Mouse (Mus musculus): Measurements from ENCODE around the gene Acoxl. TPM values are rescaled to one million over a fixed set of nuclear protein-coding genes. Genes with fewer than 3 reads are reported as not detected.

Gene Acoxl
- polyA plus RNA-seq, 1 experiment = not detected

GRCm38 (mm10) chr2:127919740-127920139, 81.1 kb downstream of the Acoxl start:
- H3K4me3 ChIP-seq (replicated peaks; ENCODE audit: insufficient read depth, low read depth, low read length) = no peak overlapping the region
- TF ChIP-seq POLR2A (IDR thresholded peaks at IDR 0.05; ENCODE audit: borderline replicate concordance, insufficient read depth, low read length) (no peak), CTCF (IDR thresholded peaks at IDR 0.05; ENCODE audit: borderline replicate concordance, insufficient read depth, low read depth, low read length) (no peak)
- H3K27ac ChIP-seq (ENCODE audit: insufficient read depth, low read length) = no peak overlapping the region
- no peaks in the 10 kb centered on the region for H3K4me1 ChIP-seq (ENCODE audit: control insufficient read depth, insufficient read depth, low read length)
- WGBS = 95% methylated on average over 1 of the region's 1 CpGs
- no peaks in the 10 kb centered on the region for H3K27me3 ChIP-seq (ENCODE audit: control insufficient read depth, insufficient read depth, low read length)
- DNase-seq = no peak

GRCm38 (mm10) chr2:127922036-127922901, 83.6 kb downstream of the Acoxl start:
- Histone ChIP-seq H3K27me3 (ENCODE audit: control insufficient read depth, insufficient read depth, low read length) (no peaks in the 10 kb centered on the region), H3K27ac (ENCODE audit: insufficient read depth, low read length) (no peak overlapping the region), H3K4me3 (replicated peaks; ENCODE audit: insufficient read depth, low read depth, low read length) (no peak overlapping the region), H3K4me1 (ENCODE audit: control insufficient read depth, insufficient read depth, low read length) (no peaks in the 10 kb centered on the region)
- DNase-seq = no peak
- TF ChIP-seq POLR2A (IDR thresholded peaks at IDR 0.05; ENCODE audit: borderline replicate concordance, insufficient read depth, low read length) (no peak), CTCF (IDR thresholded peaks at IDR 0.05; ENCODE audit: borderline replicate concordance, insufficient read depth, low read depth, low read length) (no peak)
- 60% methylated on average over 22 of the region's 22 CpGs for WGBS

DNA sequence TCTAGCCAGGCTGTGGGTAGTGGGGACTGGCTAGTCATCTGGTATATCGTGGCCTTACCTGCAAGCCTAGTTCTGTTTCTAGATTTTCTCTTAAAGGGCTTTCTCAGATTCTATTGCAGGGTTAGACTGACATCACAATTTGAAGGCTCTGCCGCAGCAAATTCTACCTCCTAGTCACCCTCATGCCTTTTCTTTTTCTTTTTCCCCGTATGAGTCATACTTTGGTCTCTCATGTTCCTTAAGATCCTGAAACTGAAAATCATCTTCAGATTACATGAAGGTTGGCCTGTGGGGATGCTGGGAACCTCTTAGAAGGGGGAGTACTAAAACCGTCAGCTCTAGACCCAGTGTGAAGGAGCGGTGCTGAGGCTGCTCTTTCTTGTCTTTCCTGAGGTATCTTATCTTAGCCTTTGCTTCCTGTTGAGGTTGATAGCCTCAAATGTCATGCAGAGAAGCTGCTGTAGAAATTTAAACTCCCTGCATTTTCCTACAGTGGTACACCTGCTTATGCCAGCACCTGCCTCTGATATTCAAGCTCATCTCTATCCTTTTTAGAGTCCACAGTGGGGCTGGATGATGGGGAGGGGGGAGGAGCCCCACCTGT, 84.5 kb downstream of the Acoxl start:
- Histone ChIP-seq H3K27me3 (ENCODE audit: control insufficient read depth, insufficient read depth, low read length) (no peaks in the 10 kb centered on the region), H3K4me1 (ENCODE audit: control insufficient read depth, insufficient read depth, low read length) (no peaks in the 10 kb centered on the region), H3K27ac (ENCODE audit: insufficient read depth, low read length) (no peak overlapping the region), H3K4me3 (replicated peaks; ENCODE audit: insufficient read depth, low read depth, low read length) (no peak overlapping the region)
- no peak for TF ChIP-seq CTCF (IDR thresholded peaks at IDR 0.05; ENCODE audit: borderline replicate concordance, insufficient read depth, low read depth, low read length)
- TF ChIP-seq POLR2A (IDR thresholded peaks at IDR 0.05; ENCODE audit: borderline replicate concordance, insufficient read depth, low read length) = no peak
- no peak for DNase-seq
- 85% methylated on average over 5 of the region's 5 CpGs for WGBS

- H3K4me3 ChIP-seq (replicated peaks; ENCODE audit: insufficient read depth, low read depth, low read length) = no peak overlapping the region
- 77% methylated on average over 9 of the region's 9 CpGs for WGBS
- H3K4me1 ChIP-seq (ENCODE audit: control insufficient read depth, insufficient read depth, low read length) = peaks cover 4% of the 10 kb centered on the region; the same call in 1 of the 2 replicates
- H3K27ac ChIP-seq (ENCODE audit: insufficient read depth, low read length) = no peak overlapping the region
- TF ChIP-seq CTCF (IDR thresholded peaks at IDR 0.05; ENCODE audit: borderline replicate concordance, insufficient read depth, low read depth, low read length) (no peak), POLR2A (IDR thresholded peaks at IDR 0.05; ENCODE audit: borderline replicate concordance, insufficient read depth, low read length) (no peak)
- H3K27me3 ChIP-seq (ENCODE audit: control insufficient read depth, insufficient read depth, low read length) = no peaks in the 10 kb centered on the region
- DNase-seq = no peak
Measured at GRCm38 (mm10) chr2:127926679-127927324, 88.1 kb downstream of the Acoxl start.

DNA sequence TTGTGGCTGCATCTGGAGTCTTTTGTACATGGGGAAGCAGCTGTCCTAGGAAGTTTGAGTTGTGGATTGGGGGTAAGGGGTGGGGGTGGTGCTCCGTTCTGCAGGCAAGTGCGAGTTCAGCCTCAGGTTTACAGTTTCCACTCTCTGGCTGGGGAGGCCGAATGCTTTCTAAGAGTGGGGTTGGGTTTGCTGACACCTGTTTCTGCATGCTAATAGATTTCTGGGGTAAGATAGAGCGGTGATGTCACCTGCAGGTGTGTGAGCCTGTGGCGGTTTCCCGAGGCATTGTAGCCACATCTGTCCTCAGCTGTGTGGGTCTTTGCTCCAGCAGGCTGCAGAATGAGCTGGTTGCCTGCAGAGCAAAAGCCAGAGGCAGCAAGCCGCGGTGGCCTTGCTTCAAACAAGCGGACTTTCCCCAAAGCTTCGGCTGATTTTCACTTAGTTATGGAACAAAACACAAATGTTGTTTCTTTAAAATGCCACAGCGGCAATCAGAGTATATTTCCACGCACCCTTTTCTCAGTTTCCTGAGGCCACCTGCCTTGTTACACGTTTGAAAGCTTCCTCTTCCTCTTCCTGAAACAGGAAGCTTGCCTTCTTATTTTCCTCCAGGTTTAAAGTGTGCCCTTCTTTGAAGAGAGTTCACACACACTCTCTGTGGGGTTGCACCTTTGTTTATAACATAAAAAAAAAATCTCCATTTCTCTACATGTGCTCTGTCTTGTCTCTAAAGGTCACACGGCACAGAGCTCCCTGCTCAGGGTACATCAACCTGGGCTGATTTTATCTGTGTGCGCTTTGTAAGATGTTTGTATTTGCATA, 89.0 kb downstream of the Acoxl start:
- Histone ChIP-seq H3K4me1 (ENCODE audit: control insufficient read depth, insufficient read depth, low read length) (peaks cover 4% of the 10 kb centered on the region; the same call in 1 of the 2 replicates), H3K27me3 (ENCODE audit: control insufficient read depth, insufficient read depth, low read length) (no peaks in the 10 kb centered on the region), H3K27ac (ENCODE audit: insufficient read depth, low read length) (no peak overlapping the region), H3K4me3 (replicated peaks; ENCODE audit: insufficient read depth, low read depth, low read length) (no peak overlapping the region)
- no peak for TF ChIP-seq CTCF (IDR thresholded peaks at IDR 0.05; ENCODE audit: borderline replicate concordance, insufficient read depth, low read depth, low read length)
- TF ChIP-seq POLR2A (IDR thresholded peaks at IDR 0.05; ENCODE audit: borderline replicate concordance, insufficient read depth, low read length) = no peak
- DNase-seq = no peak
- whole genome bisulfite sequencing = 69% methylated on average over 15 of the region's 15 CpGs

DNA sequence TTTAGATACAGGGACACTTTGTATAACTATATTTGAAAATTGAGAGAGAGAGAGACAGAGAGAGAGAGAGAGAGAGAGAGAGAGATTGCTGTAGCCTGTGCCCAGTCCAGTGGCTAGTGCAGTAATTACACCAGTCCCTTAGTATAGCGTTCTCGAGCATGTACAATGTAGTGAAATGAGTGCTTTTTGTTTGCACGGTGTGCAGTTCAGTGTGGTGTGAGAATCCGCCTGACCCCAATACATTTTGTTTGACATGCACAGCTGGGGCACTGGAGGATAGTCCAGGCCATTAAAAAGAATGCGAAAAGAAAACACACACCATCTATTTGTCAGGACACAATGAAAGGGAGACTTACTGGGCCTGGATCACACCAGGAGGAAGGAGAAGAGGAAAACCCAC, 89.6 kb downstream of the Acoxl start:
- TF ChIP-seq CTCF (IDR thresholded peaks at IDR 0.05; ENCODE audit: borderline replicate concordance, insufficient read depth, low read depth, low read length) (no peak), POLR2A (IDR thresholded peaks at IDR 0.05; ENCODE audit: borderline replicate concordance, insufficient read depth, low read length) (no peak)
- DNase-seq = no peak
- no peak overlapping the region for H3K4me3 ChIP-seq (replicated peaks; ENCODE audit: insufficient read depth, low read depth, low read length)
- no peaks in the 10 kb centered on the region for H3K27me3 ChIP-seq (ENCODE audit: control insufficient read depth, insufficient read depth, low read length)
- WGBS = 60% methylated on average over 5 of the region's 5 CpGs
- H3K27ac ChIP-seq (ENCODE audit: insufficient read depth, low read length) = no peak overlapping the region
- peaks cover 4% of the 10 kb centered on the region; the same call in 1 of the 2 replicates for H3K4me1 ChIP-seq (ENCODE audit: control insufficient read depth, insufficient read depth, low read length)

DNA sequence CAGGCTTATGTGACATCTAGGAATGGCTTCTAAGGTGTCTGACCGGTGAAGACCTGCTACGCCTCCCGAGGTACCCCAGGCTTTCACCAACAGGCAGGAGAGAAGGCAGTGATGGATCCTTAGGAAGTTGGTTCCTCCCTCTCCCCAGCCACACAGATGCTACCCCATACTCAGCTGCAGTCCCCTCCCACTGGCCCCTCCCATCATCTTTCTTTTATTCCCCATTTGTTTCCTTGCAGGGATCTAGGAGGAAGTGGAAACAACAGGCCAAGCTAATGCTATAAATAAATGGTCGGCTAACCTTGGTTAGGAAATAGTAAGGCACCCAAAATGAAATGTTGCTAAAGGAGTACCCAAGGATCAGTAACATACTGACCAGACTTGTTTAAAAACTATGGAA, 90.2 kb downstream of the Acoxl start:
- 85% methylated on average over 4 of the region's 4 CpGs for WGBS
- no peak for TF ChIP-seq CTCF (IDR thresholded peaks at IDR 0.05; ENCODE audit: borderline replicate concordance, insufficient read depth, low read depth, low read length)
- no peak for TF ChIP-seq POLR2A (IDR thresholded peaks at IDR 0.05; ENCODE audit: borderline replicate concordance, insufficient read depth, low read length)
- H3K27me3 ChIP-seq (ENCODE audit: control insufficient read depth, insufficient read depth, low read length) = no peaks in the 10 kb centered on the region

More for the DNA sequence above, 90.2 kb downstream of the Acoxl start:
- no peak overlapping the region for H3K4me3 ChIP-seq (replicated peaks; ENCODE audit: insufficient read depth, low read depth, low read length)
- peaks cover 4% of the 10 kb centered on the region; the same call in 1 of the 2 replicates for H3K4me1 ChIP-seq (ENCODE audit: control insufficient read depth, insufficient read depth, low read length)
- H3K27ac ChIP-seq (ENCODE audit: insufficient read depth, low read length) = no peak overlapping the region
- DNase-seq = no peak
